Mouse (Mus musculus): ENCODE results near the gene Syncrip. TPM values are rescaled to one million over a fixed set of nuclear protein-coding genes. Genes with fewer than 3 reads are reported as not detected.
A peak's percentile ranks its signal among the peaks of the same experiment; 100 is the strongest.

Syncrip gene
- total RNA-seq (2015) (250 and 274 TPM in 2 replicates), total RNA-seq (2017) (254 and 290 TPM in 2 replicates)

DNA sequence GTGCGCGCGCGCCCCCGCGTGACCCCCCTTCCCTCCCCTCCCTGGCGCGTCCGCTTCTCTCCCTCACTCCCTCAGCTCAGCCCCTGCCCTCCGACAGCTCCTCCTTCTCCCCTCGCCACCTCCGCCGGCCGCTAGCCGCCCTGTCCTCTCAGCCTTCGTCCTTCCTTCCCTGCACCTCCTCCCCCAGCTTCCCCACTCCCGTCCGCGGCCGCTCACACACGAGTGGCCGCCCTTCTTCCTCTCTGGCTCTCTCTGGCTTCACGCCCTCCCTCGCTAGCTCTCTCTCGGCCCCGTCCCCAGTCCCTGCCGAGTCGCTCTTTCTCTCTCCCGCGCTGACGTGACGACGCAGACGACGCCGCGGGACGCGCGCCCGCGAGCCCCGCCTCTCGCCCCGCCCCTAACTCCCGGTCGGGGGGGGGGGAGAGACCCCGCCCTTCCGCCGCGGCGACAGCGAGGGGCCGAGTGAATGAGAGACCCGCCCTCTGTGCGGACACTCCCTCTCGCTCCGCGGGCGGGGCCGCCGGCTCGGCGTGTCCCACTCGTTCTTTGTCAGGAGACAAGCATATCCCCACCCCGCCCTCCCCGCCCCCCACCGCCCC is at the start of gene Syncrip:
Gene Syncrip (minus strand): TSS at position 345 of the 599 bp plus-strand sequence.
- peak; percentile 75 for ATAC-seq (replicated peaks; ENCODE audit: poor library complexity)

DNA sequence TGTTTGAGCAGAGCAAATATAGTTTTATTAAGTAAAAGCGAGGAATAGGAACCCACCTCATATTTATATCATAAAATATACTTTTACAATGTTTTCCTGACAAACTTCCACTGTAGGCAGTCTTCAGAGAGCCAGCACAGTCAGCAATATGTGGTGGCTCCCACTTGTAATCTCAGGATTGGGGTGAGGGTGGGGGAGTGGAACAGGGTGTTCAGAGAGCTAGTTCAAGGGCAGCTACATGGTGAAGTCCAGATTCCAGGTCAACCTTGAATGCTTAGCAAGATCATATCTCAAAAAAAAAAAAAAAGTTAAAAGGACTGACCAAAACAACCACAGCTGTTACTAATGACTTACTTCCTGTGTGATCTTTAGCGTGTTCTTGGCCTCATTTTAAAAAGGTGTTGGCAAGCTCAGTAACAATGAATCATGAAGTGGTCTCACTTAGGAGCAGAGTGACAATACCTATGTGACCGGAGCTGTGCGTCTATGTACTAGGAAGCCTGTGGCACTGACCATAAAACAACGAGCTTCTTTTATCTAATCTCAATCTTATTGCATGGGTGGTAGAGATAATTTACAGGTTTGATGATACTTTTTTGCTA is 47.7 kb upstream of the Syncrip start:
- ATAC-seq (replicated peaks; ENCODE audit: poor library complexity), result peak; percentile 23; the same call in 1 of the 2 replicates

GRCm38 (mm10) chr9:88529571-88529970 is 47.2 kb upstream of the Syncrip start:
- peak; percentile 47 for ATAC-seq (replicated peaks; ENCODE audit: poor library complexity)

GRCm38 (mm10) chr9:88528736-88529135 is 46.4 kb upstream of the Syncrip start:
- 0 out of 2 replicates have a peak, but pooled peaks have one; percentile 30 for ATAC-seq (replicated peaks; ENCODE audit: poor library complexity)

- no peak for ATAC-seq (replicated peaks; ENCODE audit: poor library complexity)
Observed at GRCm38 (mm10) chr9:88527956-88528355, 45.6 kb upstream of the Syncrip start.

GRCm38 (mm10) chr9:88525341-88525740 is 43.0 kb upstream of the Syncrip start:
- ATAC-seq (replicated peaks; ENCODE audit: poor library complexity), result no peak

- ATAC-seq (replicated peaks; ENCODE audit: poor library complexity), result no peak
Observed at GRCm38 (mm10) chr9:88524796-88525195, 42.4 kb upstream of the Syncrip start.

DNA sequence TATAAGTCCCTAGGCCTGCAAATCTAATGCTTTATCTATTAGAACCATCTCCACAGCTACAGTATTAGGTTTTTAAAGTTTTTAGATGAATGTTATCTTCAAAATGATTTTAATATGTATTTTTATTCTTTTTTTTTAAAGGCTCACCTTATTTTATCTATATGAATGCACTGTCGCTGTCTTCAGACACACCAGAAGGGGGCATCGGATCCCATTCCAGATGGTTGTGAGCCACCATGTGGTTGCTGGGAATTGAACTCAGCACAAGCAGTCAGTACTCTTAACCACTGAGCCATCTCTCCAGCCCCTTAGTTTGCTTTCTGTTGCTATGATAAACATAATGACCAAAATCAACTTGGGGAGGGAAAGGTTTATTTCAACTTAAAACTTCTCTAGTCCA is 42.0 kb upstream of the Syncrip start:
- no peak for ATAC-seq (replicated peaks; ENCODE audit: poor library complexity)

DNA sequence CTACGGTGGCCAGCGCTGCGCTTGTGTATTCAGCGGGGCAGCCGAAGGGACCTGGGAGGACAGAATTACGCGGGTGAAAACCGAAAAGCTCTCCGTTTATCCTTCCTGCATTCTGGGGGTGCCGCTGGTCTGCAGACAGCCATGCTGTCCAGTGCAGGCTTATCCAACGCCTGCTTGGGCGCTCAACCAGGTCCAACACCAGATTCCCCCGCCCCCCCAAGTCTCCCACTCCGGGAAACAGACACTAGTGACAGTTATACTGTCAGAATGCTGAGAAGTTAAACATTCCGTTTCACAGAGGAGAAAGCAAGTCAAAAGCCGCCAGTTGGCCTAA is 40.9 kb upstream of the Syncrip start:
- no peak for ATAC-seq (replicated peaks; ENCODE audit: poor library complexity)

GRCm38 (mm10) chr9:88522569-88523334 is 40.4 kb upstream of the Syncrip start:
- peak; percentile 77 for ATAC-seq (replicated peaks; ENCODE audit: poor library complexity)

GRCm38 (mm10) chr9:88521961-88522568 is 39.7 kb upstream of the Syncrip start:
- ATAC-seq (replicated peaks; ENCODE audit: poor library complexity), result no peak

GRCm38 (mm10) chr9:88520849-88521483 is 38.6 kb upstream of the Syncrip start:
- ATAC-seq (replicated peaks; ENCODE audit: poor library complexity), result no peak

DNA sequence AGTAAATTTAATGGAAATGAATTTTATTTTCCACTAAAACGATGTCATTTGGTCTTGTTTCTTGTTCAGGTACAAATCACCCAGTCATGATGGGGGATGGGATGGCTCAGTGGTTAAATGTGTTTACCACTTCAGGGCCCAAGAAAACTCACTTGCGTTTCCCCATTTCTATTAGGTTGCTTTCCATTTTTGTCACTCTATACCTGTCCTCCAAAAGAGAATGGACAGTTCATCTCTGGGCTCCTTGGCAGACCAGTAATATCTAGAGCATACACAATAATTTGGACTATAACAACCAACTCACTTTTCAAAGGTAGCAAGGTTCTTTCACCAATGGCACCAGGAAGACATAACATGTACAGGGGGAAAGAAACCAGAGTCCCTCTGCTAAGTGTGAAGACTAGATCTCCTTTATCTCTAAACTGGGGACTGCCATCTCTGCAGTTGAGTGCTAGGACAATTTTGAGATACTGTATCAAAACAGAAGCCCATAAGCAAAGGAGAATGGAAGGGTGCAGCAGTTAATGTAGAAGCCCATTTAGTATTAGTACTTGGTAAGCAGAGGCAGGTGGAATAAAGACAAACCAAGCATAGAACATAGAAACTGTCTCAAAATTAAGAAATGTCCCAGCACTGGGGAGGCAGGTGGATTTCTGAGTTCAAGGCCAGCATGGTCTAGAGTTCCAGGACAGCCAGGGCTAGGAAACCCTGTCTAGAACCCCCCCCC is 37.9 kb upstream of the Syncrip start:
- ATAC-seq (replicated peaks; ENCODE audit: poor library complexity), result no peak

DNA sequence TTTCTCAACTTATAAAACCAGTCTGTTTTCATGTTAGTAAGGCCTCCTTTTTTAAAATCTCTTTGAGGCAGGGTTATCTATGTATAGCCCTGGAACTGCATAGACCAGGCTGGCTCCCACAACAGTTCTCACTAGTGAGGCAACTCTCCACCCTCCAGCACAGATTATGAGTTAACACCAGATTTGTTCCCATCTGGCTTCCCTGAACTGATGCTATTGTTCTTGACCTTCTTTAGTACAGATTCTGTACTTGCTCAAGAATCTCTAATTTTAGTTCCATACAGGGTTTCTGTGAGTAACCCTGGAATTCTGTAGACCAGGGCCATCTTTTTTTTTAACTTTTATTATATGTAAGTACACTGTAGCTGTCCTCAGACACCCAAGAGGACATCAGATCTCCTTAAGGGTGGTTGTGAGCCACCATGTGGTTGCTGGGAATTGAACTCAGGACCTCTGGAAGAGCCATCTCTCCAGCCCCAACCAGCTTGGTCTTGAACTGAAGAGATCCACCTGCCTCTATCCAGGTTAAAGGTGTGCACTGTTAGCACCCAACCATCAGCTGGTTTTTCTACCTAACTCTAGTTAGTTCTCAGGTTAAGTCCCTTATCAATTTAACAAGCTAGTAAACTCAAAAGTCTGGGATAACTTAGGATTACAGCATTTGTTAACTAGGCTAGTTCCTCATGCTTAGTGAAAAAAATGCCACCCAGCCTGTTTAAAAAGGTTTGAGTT is 37.2 kb upstream of the Syncrip start:
- ATAC-seq (replicated peaks; ENCODE audit: poor library complexity), result no peak

- ATAC-seq (replicated peaks; ENCODE audit: poor library complexity), result no peak
Observed at GRCm38 (mm10) chr9:88516361-88516995, 34.1 kb upstream of the Syncrip start.

GRCm38 (mm10) chr9:88515546-88515945 is 33.2 kb upstream of the Syncrip start:
- ATAC-seq (replicated peaks; ENCODE audit: poor library complexity), result no peak

DNA sequence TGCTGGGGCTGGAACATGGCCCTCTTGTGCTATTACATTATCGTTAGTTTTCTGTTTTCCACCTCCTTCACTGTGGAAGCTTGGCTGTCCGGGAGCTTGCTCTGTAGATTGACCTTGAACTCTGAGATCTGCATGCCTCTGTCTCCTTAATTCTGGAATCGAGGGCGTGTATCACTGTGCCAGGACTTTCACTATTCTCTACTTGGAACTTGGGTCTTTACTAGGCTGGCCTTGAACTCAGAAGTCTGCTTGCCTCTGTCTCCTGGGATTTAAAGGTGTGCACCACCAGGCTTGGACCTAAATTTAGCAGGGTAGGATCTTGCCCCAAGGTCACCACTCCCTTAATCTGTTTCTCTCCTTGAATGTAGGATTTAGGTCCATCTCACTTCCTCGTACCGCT is 19.5 kb upstream of the Syncrip start:
- ATAC-seq (replicated peaks; ENCODE audit: poor library complexity), result no peak

- peak; percentile 90 for ATAC-seq (replicated peaks; ENCODE audit: poor library complexity)
Observed at GRCm38 (mm10) chr9:88500112-88500511, 17.7 kb upstream of the Syncrip start.

- no peak for ATAC-seq (replicated peaks; ENCODE audit: poor library complexity)
Observed at GRCm38 (mm10) chr9:88492522-88492921, 10.1 kb upstream of the Syncrip start.

Measured in megakaryocyte progenitor cell, adult 5-6 weeks (primary cell).